Mouse (Mus musculus): ENCODE data around the gene Mpv17l. TPM values are rescaled to one million over a fixed set of nuclear protein-coding genes. Genes with fewer than 3 reads are reported as not detected.

The Mpv17l gene
- polyA plus RNA-seq, 1 experiment from 2014 or later: 5.1 TPM

DNA sequence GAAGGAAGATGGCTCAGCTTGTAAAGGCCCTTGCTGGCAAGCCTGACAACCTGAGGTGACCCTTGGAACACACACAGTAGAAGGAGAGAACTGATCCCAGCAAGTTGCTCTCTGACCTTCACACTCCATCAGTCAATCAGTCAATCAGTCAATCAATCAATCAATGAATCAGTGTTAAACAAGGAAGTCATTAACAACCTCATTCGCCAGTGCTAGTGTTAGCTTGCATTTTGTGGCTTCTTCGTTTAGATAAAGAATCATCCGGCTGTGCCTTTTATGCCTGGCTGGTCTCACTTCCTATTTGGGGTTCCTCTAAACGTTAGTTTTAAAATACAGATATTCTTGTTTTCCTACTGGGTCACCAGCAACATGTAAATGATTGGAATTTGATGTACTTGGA is 41.2 kb downstream of the Mpv17l start:
- no peak for TF ChIP-seq CTCF (IDR thresholded peaks at IDR 0.05; ENCODE audit: low read depth)
- TF ChIP-seq EP300 (IDR thresholded peaks at IDR 0.05; ENCODE audit: low read depth): no peak
- Histone ChIP-seq H3K9me3 (ENCODE audit: low read length) (no peaks in the 10 kb centered on the region), H3K4me3 (ENCODE audit: low read depth, low read length) (no peak overlapping the region), H3K36me3 (replicated peaks; ENCODE audit: insufficient read depth, low read length) (0 out of 2 replicates have a peak, but pooled peaks cover 3% of the 10 kb centered on the region), H3K27me3 (ENCODE audit: insufficient read depth, low read length) (0 out of 2 replicates have a peak, but pooled peaks cover 9% of the 10 kb centered on the region), H3K4me1 (ENCODE audit: insufficient read depth) (no peaks in the 10 kb centered on the region; the same call in none of the 2 replicates), H3K4me2 (ENCODE audit: low read depth, low read length) (no peak overlapping the region), H3K27ac (ENCODE audit: low read depth) (no peak overlapping the region), H3K9ac (replicated peaks) (no peak overlapping the region)
- 16% methylated on average over 4 of the region's 4 CpGs for WGBS (ENCODE audit: insufficient replicate concordance)
- ATAC-seq (no peak), DNase-seq (no peak)

DNA sequence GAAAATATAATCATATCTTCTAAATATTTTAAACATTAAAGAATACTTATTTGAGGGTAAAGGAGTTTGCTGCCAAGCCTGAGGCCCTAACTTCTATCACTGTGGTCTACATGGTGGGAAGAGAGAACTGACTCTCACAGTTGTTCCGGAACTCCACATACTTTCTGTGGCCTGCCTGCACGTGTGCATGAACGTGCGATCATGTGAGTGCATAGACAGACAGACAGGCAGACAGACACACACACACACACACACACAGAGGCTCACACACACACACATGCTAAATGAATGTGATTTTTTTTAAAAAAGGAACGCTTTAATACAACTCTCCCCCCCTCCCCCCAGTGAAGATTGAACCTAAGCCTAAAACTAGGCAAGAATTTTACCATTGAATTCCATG is 41.8 kb downstream of the Mpv17l start:
- Histone ChIP-seq H3K36me3 (replicated peaks; ENCODE audit: insufficient read depth, low read length) (0 out of 2 replicates have a peak, but pooled peaks cover 3% of the 10 kb centered on the region), H3K9me3 (ENCODE audit: low read length) (no peaks in the 10 kb centered on the region), H3K27ac (ENCODE audit: low read depth) (no peak overlapping the region), H3K4me1 (ENCODE audit: insufficient read depth) (no peaks in the 10 kb centered on the region; the same call in none of the 2 replicates), H3K9ac (replicated peaks) (no peak overlapping the region), H3K4me2 (ENCODE audit: low read depth, low read length) (no peak overlapping the region), H3K27me3 (ENCODE audit: insufficient read depth, low read length) (0 out of 2 replicates have a peak, but pooled peaks cover 9% of the 10 kb centered on the region), H3K4me3 (ENCODE audit: low read depth, low read length) (no peak overlapping the region)
- DNase-seq: no peak
- whole genome bisulfite sequencing (ENCODE audit: insufficient replicate concordance): 73% methylated on average over 5 of the region's 5 CpGs
- no peak for TF ChIP-seq EP300 (IDR thresholded peaks at IDR 0.05; ENCODE audit: low read depth)
- TF ChIP-seq CTCF (IDR thresholded peaks at IDR 0.05; ENCODE audit: low read depth): no peak
- no peak for ATAC-seq

DNA sequence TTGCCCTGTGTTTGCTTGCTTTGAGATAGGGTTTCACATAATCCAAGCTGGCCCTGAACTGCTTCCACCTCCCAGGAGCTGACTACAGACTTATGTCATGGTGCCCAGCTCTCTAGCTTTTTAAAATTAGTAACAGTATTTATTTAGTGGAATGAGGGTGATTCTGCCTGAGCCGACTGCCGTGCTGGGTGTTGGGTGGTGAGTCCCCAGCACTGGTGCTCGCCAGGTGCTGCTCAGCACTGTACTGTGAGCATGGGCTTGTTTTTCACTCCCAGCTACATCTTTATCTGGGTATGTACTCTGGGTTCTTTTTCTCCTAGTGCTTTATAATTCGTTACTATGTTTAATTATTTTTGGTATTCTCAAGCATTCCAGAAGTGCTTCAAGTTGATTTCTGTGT is 42.2 kb downstream of the Mpv17l start:
- DNase-seq (no peak), ATAC-seq (no peak)
- no peak overlapping the region for H3K9ac ChIP-seq (replicated peaks)
- H3K4me2 ChIP-seq (ENCODE audit: low read depth, low read length): no peak overlapping the region
- TF ChIP-seq EP300 (IDR thresholded peaks at IDR 0.05; ENCODE audit: low read depth): no peak
- TF ChIP-seq CTCF (IDR thresholded peaks at IDR 0.05; ENCODE audit: low read depth): no peak
- no peak overlapping the region for H3K4me3 ChIP-seq (ENCODE audit: low read depth, low read length)
- WGBS (ENCODE audit: insufficient replicate concordance): 71% methylated on average over 4 of the region's 4 CpGs
- H3K27ac ChIP-seq (ENCODE audit: low read depth): no peak overlapping the region
- 0 out of 2 replicates have a peak, but pooled peaks cover 8% of the 10 kb centered on the region for H3K27me3 ChIP-seq (ENCODE audit: insufficient read depth, low read length)
- 0 out of 2 replicates have a peak, but pooled peaks cover 3% of the 10 kb centered on the region for H3K36me3 ChIP-seq (replicated peaks; ENCODE audit: insufficient read depth, low read length)
- H3K9me3 ChIP-seq (ENCODE audit: low read length): no peaks in the 10 kb centered on the region
- no peaks in the 10 kb centered on the region; the same call in none of the 2 replicates for H3K4me1 ChIP-seq (ENCODE audit: insufficient read depth)

DNA sequence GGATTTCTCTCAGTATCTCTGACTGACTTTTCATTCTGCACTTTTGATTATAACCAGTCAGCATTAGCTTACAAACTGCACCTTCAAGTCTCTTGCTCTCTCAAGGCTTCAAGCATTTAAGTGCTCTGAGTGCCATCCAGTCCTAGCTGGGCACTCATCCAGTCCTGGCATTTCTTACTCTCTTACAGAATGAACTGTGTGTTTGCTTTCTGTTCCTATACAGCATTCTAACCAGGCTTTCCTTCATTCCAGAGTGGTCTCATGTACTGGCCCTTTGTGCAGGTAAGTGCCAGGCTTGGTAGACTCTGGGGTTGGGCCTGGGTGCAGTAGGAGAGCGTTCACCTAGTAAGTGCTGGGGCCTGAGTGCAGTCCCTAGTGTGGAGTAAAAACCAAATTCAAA is 43.3 kb downstream of the Mpv17l start:
- Histone ChIP-seq H3K27ac (ENCODE audit: low read depth) (no peak overlapping the region), H3K36me3 (replicated peaks; ENCODE audit: insufficient read depth, low read length) (0 out of 2 replicates have a peak, but pooled peaks cover 3% of the 10 kb centered on the region), H3K4me2 (ENCODE audit: low read depth, low read length) (no peak overlapping the region), H3K27me3 (ENCODE audit: insufficient read depth, low read length) (no peaks in the 10 kb centered on the region), H3K9me3 (ENCODE audit: low read length) (no peaks in the 10 kb centered on the region), H3K4me1 (ENCODE audit: insufficient read depth) (no peaks in the 10 kb centered on the region; the same call in 1 of the 2 replicates), H3K9ac (replicated peaks) (no peak overlapping the region), H3K4me3 (ENCODE audit: low read depth, low read length) (no peak overlapping the region)
- no peak for DNase-seq
- 83% methylated on average over 1 of the region's 1 CpGs for WGBS (ENCODE audit: insufficient replicate concordance)
- ATAC-seq: no peak
- TF ChIP-seq CTCF (IDR thresholded peaks at IDR 0.05; ENCODE audit: low read depth) (no peak), EP300 (IDR thresholded peaks at IDR 0.05; ENCODE audit: low read depth) (no peak)

DNA sequence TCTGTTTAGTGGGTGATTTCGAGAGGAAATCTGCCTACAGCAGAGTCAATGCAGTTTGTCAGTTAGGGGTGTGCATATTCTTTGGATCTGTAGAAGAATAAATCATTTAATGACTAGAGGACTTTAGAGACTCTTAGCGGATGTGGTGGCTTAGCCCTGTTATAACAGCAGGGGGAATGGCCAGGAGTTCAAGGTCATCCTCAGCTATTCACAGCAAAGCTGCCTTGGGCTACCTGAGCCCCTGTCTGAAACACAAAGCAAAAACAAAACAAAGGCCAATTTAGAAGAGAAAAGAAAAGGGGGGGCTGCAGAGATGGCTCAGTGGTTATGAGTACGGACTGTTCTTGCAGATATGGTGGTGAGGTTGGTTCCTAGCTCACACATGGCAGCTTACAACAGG is 48.3 kb downstream of the Mpv17l start:
- H3K9me3 ChIP-seq (ENCODE audit: low read length): no peaks in the 10 kb centered on the region
- TF ChIP-seq EP300 (IDR thresholded peaks at IDR 0.05; ENCODE audit: low read depth) (no peak), CTCF (IDR thresholded peaks at IDR 0.05; ENCODE audit: low read depth) (no peak)
- no peak for ATAC-seq
- no peak overlapping the region for H3K27ac ChIP-seq (ENCODE audit: low read depth)
- H3K4me2 ChIP-seq (ENCODE audit: low read depth, low read length): no peak overlapping the region
- no peak overlapping the region for H3K4me3 ChIP-seq (ENCODE audit: low read depth, low read length)
- no peak overlapping the region for H3K9ac ChIP-seq (replicated peaks)
- 73% methylated on average over 3 of the region's 3 CpGs for WGBS (ENCODE audit: insufficient replicate concordance)
- DNase-seq: no peak
- 0 out of 2 replicates have a peak, but pooled peaks cover 3% of the 10 kb centered on the region for H3K36me3 ChIP-seq (replicated peaks; ENCODE audit: insufficient read depth, low read length)
- no peaks in the 10 kb centered on the region for H3K4me1 ChIP-seq (ENCODE audit: insufficient read depth)
- no peaks in the 10 kb centered on the region for H3K27me3 ChIP-seq (ENCODE audit: insufficient read depth, low read length)

DNA sequence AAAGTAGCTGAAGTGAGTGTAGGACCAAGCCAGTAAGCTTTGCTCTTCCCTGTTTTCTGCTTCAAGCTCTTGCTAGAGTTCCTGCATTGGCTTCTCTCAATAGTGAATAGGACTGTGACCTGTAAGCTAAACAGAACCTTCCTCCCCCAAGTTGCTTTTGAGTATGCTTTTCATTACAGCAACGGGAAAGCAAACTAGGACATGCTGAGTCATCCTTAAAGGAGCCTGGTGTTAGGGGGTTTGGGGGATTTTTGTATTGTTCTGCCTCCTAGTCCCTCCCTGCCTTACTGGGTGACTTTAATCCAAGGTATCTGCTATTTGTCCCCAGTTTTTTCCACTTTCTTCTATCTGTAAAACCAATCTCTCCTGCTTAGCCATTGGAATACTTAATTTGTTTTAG is 59.1 kb downstream of the Mpv17l start:
- 0% methylated on average over 1 of the region's 1 CpGs for WGBS (ENCODE audit: insufficient replicate concordance)
- TF ChIP-seq EP300 (IDR thresholded peaks at IDR 0.05; ENCODE audit: low read depth) (no peak), CTCF (IDR thresholded peaks at IDR 0.05; ENCODE audit: low read depth) (no peak)
- Histone ChIP-seq H3K27me3 (ENCODE audit: insufficient read depth, low read length) (no peaks in the 10 kb centered on the region), H3K27ac (ENCODE audit: low read depth) (no peak overlapping the region), H3K9me3 (ENCODE audit: low read length) (no peaks in the 10 kb centered on the region), H3K36me3 (replicated peaks; ENCODE audit: insufficient read depth, low read length) (no peaks in the 10 kb centered on the region), H3K4me2 (ENCODE audit: low read depth, low read length) (no peak overlapping the region), H3K4me3 (ENCODE audit: low read depth, low read length) (no peak overlapping the region), H3K9ac (replicated peaks) (no peak overlapping the region), H3K4me1 (ENCODE audit: insufficient read depth) (no peaks in the 10 kb centered on the region)
- DNase-seq (no peak), ATAC-seq (no peak)
